ENCODE assay signal across 11 mouse cellular contexts in the genomic region with DNA sequence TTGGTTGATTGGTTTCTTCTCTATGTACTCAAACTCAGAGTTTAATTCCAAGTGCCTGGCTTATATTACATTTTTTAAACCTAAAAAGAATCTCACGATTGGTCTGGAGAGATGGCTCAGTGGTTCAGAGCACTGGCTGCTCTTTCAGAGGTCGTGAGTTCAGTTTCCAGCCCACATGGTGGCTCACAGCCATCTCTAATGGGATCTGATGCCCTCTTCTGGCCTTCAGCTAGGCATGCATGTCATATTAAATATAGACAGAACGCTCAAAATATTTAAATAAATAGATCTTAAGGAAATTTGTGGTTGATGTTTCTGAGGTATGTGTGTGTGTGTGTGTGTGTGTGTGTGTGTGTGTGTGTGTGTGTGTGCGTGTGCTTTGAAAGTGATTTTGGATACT.
A peak's percentile ranks its signal among the peaks of the same experiment; 100 is the strongest.
DNase-seq lines count a peak whose midpoint lies in the region; ATAC-seq and TF ChIP-seq lines count a peak whose summit lies in the region.
"Had no signal": no experiment of that assay in that cellular context is flagged by ENCODE, and none has a peak within 500 bp of the region (broad histone marks: within the 10 kb centered on the region; RNA-seq: fewer than 3 reads in every experiment).

No protein-coding gene starts in this region.

- H3K4me2 ChIP-seq in forebrain, postnatal 0 days (ENCODE audit: low read depth): no peak overlapping the region
- no peak overlapping the region for H3K4me2 ChIP-seq in forebrain, embryonic 12.5 days
- H3K4me2 ChIP-seq: limb, embryonic 12.5 days had no signal

- peak; percentile 34 for DNase-seq in forebrain, postnatal 0 days
- no peak for DNase-seq in lung, adult 2 months
- no peak for DNase-seq in lung, postnatal 36 days
- peak; percentile 70 for DNase-seq in NIH3T3 (ENCODE audit: low read depth)
- DNase-seq in frontal cortex, postnatal 14 days (ENCODE audit: low spot score in 2 of 2): no peak
- no peak for DNase-seq in spleen, postnatal 10 days (ENCODE audit: low spot score in 2 of 2)
- DNase-seq: right cerebral cortex, adult 18-20 months had no signal

- no peaks in the 10 kb centered on the region for H3K27me3 ChIP-seq in forebrain, postnatal 0 days (ENCODE audit: insufficient read depth, low read length)
- H3K27me3 ChIP-seq in forebrain, embryonic 12.5 days: no peaks in the 10 kb centered on the region
- H3K27me3 ChIP-seq: limb, embryonic 12.5 days had no signal

- TF ChIP-seq CTCF in forebrain, postnatal 0 days (IDR thresholded peaks at IDR 0.05; ENCODE audit: low read depth): peak; percentile 60
- TF ChIP-seq CTCF in lung, adult 2 months (IDR thresholded peaks at IDR 0.05; ENCODE audit: insufficient read depth, low read length): peak; percentile 37; the same call in 1 of the 2 replicates
- peak; percentile 21; the same call in 1 of the 2 replicates for TF ChIP-seq CTCF in embryonic fibroblast, embryonic 13.5 days (IDR thresholded peaks at IDR 0.05; ENCODE audit: borderline replicate concordance, insufficient read depth, low read length)

- no peak for TF ChIP-seq POLR2A in lung, adult 2 months (IDR thresholded peaks at IDR 0.05; ENCODE audit: borderline replicate concordance, extremely low read depth, low read depth, low read length)
- no peak for TF ChIP-seq POLR2A in embryonic fibroblast, embryonic 13.5 days (IDR thresholded peaks at IDR 0.05; ENCODE audit: low read depth, low read length)

- no peak overlapping the region for H3K9ac ChIP-seq in forebrain, postnatal 0 days
- H3K9ac ChIP-seq in forebrain, embryonic 12.5 days: no peak overlapping the region
- H3K9ac ChIP-seq: limb, embryonic 12.5 days had no signal

- H3K4me1 ChIP-seq in forebrain, postnatal 0 days (ENCODE audit: insufficient read depth): no peaks in the 10 kb centered on the region
- no peaks in the 10 kb centered on the region for H3K4me1 ChIP-seq in forebrain, embryonic 12.5 days
- H3K4me1 ChIP-seq in lung, adult 2 months (ENCODE audit: control insufficient read depth, insufficient read depth, low read length): no peaks in the 10 kb centered on the region
- no peaks in the 10 kb centered on the region for H3K4me1 ChIP-seq in embryonic fibroblast, embryonic 13.5 days (ENCODE audit: control insufficient read depth, insufficient read depth, low read length)
- H3K4me1 ChIP-seq: limb, embryonic 12.5 days had no signal

- no peaks in the 10 kb centered on the region for H3K9me3 ChIP-seq in forebrain, postnatal 0 days (ENCODE audit: low read length)
- no peaks in the 10 kb centered on the region for H3K9me3 ChIP-seq in forebrain, embryonic 12.5 days
- H3K9me3 ChIP-seq: limb, embryonic 12.5 days had no signal

- H3K36me3 ChIP-seq in forebrain, postnatal 0 days (ENCODE audit: insufficient read depth): peaks cover 97% of the 10 kb centered on the region
- peaks cover 98% of the 10 kb centered on the region for H3K36me3 ChIP-seq in forebrain, embryonic 12.5 days (replicated peaks)

- ATAC-seq in forebrain, postnatal 0 days: no peak
- no peak for ATAC-seq in forebrain, embryonic 12.5 days (ENCODE audit: low FRiP score)
- ATAC-seq: activated CD4-positive, CD25-positive, alpha-beta regulatory T cell, adult 4 months had no signal

- WGBS in forebrain, postnatal 0 days: 68% methylated on average over 4 of the region's 4 CpGs
- WGBS in forebrain, embryonic 12.5 days: 72% methylated on average over 4 of the region's 4 CpGs
- WGBS in lung, adult 2 months: 39% methylated on average over 4 of the region's 4 CpGs

- no peak overlapping the region for H3K27ac ChIP-seq in forebrain, postnatal 0 days (ENCODE audit: low read depth, low read length)
- H3K27ac ChIP-seq in forebrain, embryonic 12.5 days: no peak overlapping the region
- H3K27ac ChIP-seq in embryonic fibroblast, embryonic 13.5 days (ENCODE audit: insufficient read depth, low read length): no peak overlapping the region
- H3K27ac ChIP-seq: limb, embryonic 12.5 days had no signal

- H3K4me3 ChIP-seq in forebrain, postnatal 0 days (ENCODE audit: low read depth, low read length): no peak overlapping the region
- H3K4me3 ChIP-seq in forebrain, embryonic 12.5 days (replicated peaks): no peak overlapping the region
- H3K4me3 ChIP-seq in lung, adult 2 months (replicated peaks; ENCODE audit: extremely low read depth, low read depth, low read length): no peak overlapping the region
- H3K4me3 ChIP-seq in embryonic fibroblast, embryonic 13.5 days (ENCODE audit: insufficient read depth, low read length): no peak overlapping the region
- H3K4me3 ChIP-seq: limb, embryonic 12.5 days had no signal

Comparison
In these comparisons a context has a peak if more than half of its experiments do, and no peak if none do; other contexts are left out.
1. DNase-seq: peak in forebrain, postnatal 0 days (single experiment) and NIH3T3 (single experiment); none in lung, adult 2 months (single experiment), lung, postnatal 36 days (single experiment), frontal cortex, postnatal 14 days (0 of 2) and spleen, postnatal 10 days (0 of 2).
2. Peak in every context shown above with its lines, with median percentiles within 50 percentile points of each other: CTCF ChIP-seq.